Mouse (Mus musculus) neural tube, embryonic 13.5 days (tissue): ENCODE measurements around the gene Filip1. TPM values are rescaled to one million over a fixed set of nuclear protein-coding genes. Genes with fewer than 3 reads are reported as not detected.

ENCODE experiments used
- ATAC-seq: fragments of 200-750 bp; cut with Nextera tagmentation; 2 replicates; pipeline ENCODE4 v1.8.0; 2017; ENCODE audit warnings: low read depth, mild to moderate bottlenecking, moderate TSS enrichment, moderate library complexity
- H3K27ac ChIP-seq: fragments of 300-500 bp; sonication (generic); replicated peaks from 2 replicates; pipeline ENCODE4 v1.5.1; 2015; ENCODE audit warnings: moderate library complexity, mild to moderate bottlenecking, inconsistent platforms
- H3K27me3 ChIP-seq: fragments of 300-500 bp; sonication (generic); 2 replicates; pipeline ENCODE4 v1.6.1; 2015; ENCODE audit warnings: mild to moderate bottlenecking, inconsistent platforms
- H3K36me3 ChIP-seq: fragments of 300-500 bp; sonication (generic); 2 replicates; pipeline ENCODE4 v1.6.1; 2015; ENCODE audit warnings: mild to moderate bottlenecking, inconsistent platforms
- H3K4me1 ChIP-seq: fragments of 300-500 bp; sonication (generic); replicated peaks from 2 replicates; pipeline ENCODE4 v1.6.1; 2015; ENCODE audit warnings: inconsistent platforms
- H3K4me2 ChIP-seq: fragments of 300-500 bp; sonication (generic); 2 replicates; pipeline ENCODE4 v1.6.1; 2015; ENCODE audit warnings: inconsistent platforms, mild to moderate bottlenecking, moderate library complexity
- H3K4me3 ChIP-seq: fragments of 300-500 bp; sonication (generic); 2 replicates; pipeline ENCODE4 v1.5.1; 2015; ENCODE audit warnings: mild to moderate bottlenecking, inconsistent platforms
- H3K9ac ChIP-seq: fragments of 300-500 bp; sonication (generic); 2 replicates; pipeline ENCODE4 v1.6.1; 2015; ENCODE audit warnings: moderate library complexity, mild to moderate bottlenecking, inconsistent platforms
- H3K9me3 ChIP-seq: fragments of 300-500 bp; sonication (generic); 2 replicates; pipeline ENCODE4 v1.6.1; 2016; ENCODE audit warnings: inconsistent platforms
- WGBS: fragments of 180-500 bp; shearing (Covaris S2); methylation state at CpG from one replicate; pipeline ENCODE4 v1.1.7; 2015; 5-methylcytosine and 5-hydroxymethylcytosine counted together
- polyA plus RNA-seq: library from polyadenylated mRNA; unstranded; fragments of >200 nt; fragmentation: Nextera tagmentation; extraction: Ambion mirVana; gene quantifications from 2 replicates; pipeline ENCODE4 v1.2.1, GENCODE M21; 2015

Filip1 gene
- polyA plus RNA-seq, 1 experiment from 2014 or later = 2.4 TPM

DNA sequence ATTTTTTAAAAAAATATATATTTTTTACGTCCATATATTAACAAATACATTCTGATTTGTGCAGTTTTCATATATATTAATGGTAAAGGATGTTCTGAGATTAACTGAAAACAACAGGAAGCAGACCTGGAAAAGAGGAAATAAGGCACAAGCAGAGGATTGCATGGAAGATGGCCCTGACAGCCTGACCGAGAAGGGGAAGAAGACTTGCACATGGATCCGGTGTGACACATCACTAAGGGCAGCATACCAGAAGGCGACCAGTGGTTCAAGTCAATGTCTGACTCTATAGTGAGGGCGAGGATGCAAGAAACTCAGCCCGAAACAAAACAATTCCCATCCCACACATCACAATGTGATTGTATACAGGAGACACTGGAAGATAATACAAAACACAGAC lies 52.2 kb downstream of the Filip1 start:
- no peak for ATAC-seq
- Histone ChIP-seq H3K9me3 (no peaks in the 10 kb centered on the region), H3K27me3 (no peaks in the 10 kb centered on the region), H3K9ac (no peak overlapping the region), H3K27ac (no peak overlapping the region), H3K36me3 (no peaks in the 10 kb centered on the region), H3K4me1 (0 out of 2 replicates have a peak, but pooled peaks cover 4% of the 10 kb centered on the region), H3K4me2 (no peak overlapping the region), H3K4me3 (no peak overlapping the region)
- 94% methylated on average over 6 of the region's 6 CpGs for WGBS

DNA sequence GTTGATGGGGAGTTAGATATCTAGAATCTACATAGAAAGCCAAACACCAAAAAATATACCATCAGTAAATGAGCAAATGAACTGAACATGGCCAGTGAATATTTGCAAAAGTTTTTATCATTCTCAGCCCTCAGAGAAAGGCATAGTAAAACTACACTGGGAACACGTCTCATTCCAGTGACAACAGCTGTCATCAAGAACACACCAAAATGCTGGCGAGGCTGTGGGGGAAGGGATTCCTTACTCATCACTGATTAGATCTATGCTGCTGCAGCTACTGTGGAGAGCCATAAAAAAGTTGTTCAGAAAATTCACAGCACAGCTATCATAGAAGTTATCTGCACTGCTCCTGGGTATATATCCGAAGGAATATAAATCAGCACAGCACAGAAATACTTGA lies 54.3 kb downstream of the Filip1 start:
- H3K4me1 ChIP-seq = 0 out of 2 replicates have a peak, but pooled peaks cover 4% of the 10 kb centered on the region
- WGBS = 77% methylated on average over 3 of the region's 3 CpGs
- no peak overlapping the region for H3K9ac ChIP-seq
- no peak for ATAC-seq
- no peaks in the 10 kb centered on the region for H3K9me3 ChIP-seq
- no peak overlapping the region for H3K4me3 ChIP-seq
- H3K27ac ChIP-seq = no peak overlapping the region
- no peak overlapping the region for H3K4me2 ChIP-seq
- H3K36me3 ChIP-seq = no peaks in the 10 kb centered on the region
- H3K27me3 ChIP-seq = no peaks in the 10 kb centered on the region

DNA sequence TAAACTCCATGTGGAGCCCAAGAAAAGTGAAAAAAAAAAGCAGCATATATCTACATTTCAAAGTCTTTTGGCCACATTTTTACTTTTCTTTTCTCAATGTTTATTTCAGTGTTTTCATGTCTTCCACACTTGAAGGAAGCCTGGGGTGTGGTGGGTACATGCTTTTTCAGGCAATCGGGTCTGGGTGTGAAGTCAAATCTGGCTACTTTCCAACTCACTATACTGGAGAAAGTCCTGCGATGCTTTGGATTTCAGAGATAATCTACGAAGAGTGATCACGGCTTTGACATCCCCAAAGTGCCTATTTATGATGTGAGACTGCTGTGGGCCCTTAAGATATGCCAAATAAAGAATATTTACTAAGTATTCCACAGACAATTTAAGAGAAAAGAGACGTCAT lies 57.7 kb downstream of the Filip1 start:
- no peak overlapping the region for H3K4me3 ChIP-seq
- H3K36me3 ChIP-seq = no peaks in the 10 kb centered on the region
- no peaks in the 10 kb centered on the region for H3K4me1 ChIP-seq
- H3K9me3 ChIP-seq = no peaks in the 10 kb centered on the region
- 81% methylated on average over 5 of the region's 5 CpGs for WGBS
- no peak overlapping the region for H3K27ac ChIP-seq
- ATAC-seq = no peak
- H3K27me3 ChIP-seq = no peaks in the 10 kb centered on the region
- H3K9ac ChIP-seq = no peak overlapping the region
- H3K4me2 ChIP-seq = no peak overlapping the region

DNA sequence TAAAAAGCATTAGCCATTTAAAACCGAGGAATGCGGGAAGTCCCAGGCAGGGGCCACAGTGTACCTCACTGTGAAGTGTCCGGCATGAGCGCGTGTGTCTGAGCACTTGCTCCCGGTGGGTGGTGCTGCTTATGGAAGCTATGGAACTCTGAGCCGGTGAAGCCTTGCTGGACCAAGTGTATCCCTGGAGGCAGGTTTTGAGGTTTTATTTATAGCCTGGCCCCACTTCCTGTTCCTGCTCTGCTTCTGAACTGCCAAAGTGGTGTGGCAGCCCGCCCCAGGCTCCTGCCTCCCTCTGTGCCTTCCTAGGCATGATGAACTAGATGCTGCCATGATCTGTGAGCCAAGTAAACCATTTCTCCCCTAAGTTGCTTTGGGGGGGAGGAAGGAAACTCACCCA lies 60.7 kb downstream of the Filip1 start:
- 70% methylated on average over 8 of the region's 8 CpGs for WGBS
- H3K27me3 ChIP-seq = no peaks in the 10 kb centered on the region
- no peaks in the 10 kb centered on the region for H3K4me1 ChIP-seq
- H3K9me3 ChIP-seq = no peaks in the 10 kb centered on the region
- H3K9ac ChIP-seq = no peak overlapping the region
- no peak overlapping the region for H3K4me3 ChIP-seq
- H3K27ac ChIP-seq = no peak overlapping the region
- no peaks in the 10 kb centered on the region for H3K36me3 ChIP-seq
- no peak for ATAC-seq
- no peak overlapping the region for H3K4me2 ChIP-seq

DNA sequence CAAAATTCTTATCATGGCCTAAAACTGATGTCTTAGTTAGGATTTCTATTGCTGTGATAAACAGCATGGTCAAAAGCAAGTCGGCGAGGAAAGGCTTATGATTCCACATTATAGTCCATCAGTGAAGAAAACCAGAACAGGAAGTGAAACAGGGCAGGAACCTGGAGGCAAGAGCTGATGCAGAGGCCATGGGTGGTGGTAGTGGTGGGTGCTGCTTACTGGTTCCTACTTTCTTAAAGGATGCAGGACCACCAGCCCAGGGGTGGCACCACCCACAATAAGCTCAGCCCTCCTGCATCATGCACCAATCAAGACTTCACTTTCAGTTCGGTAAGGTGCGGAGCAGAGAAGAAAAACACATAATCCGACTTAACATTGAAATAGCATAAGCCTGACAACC lies 61.3 kb downstream of the Filip1 start:
- no peak for ATAC-seq
- 88% methylated on average over 5 of the region's 5 CpGs for WGBS
- H3K36me3 ChIP-seq = no peaks in the 10 kb centered on the region

DNA sequence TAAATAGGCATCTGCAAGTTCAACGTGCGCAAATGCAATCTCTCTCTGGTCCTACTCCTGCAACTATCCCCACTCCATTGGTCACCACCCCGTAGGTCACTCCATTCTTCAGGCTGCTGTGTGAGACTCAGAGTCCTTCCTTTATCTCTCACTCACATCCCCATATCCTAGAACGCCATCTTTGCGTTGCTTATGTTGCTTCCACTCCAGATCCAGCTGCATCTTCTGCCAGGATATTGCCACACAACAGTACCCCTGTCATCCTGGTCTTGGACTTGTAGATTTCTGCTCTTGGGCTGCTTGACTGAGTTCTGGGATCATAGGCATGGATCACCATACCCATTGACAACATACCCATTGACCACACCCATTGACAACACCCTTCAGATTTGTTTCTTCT lies 62.0 kb downstream of the Filip1 start:
- no peak overlapping the region for H3K4me3 ChIP-seq
- 91% methylated on average over 5 of the region's 5 CpGs for WGBS
- H3K27me3 ChIP-seq = no peaks in the 10 kb centered on the region
- no peak overlapping the region for H3K27ac ChIP-seq
- H3K4me1 ChIP-seq = no peaks in the 10 kb centered on the region
- H3K36me3 ChIP-seq = no peaks in the 10 kb centered on the region
- ATAC-seq = no peak
- H3K9me3 ChIP-seq = no peaks in the 10 kb centered on the region
- H3K4me2 ChIP-seq = no peak overlapping the region
- no peak overlapping the region for H3K9ac ChIP-seq

More for the DNA sequence above, 61.3 kb downstream of the Filip1 start:
- Histone ChIP-seq H3K9ac (no peak overlapping the region), H3K4me3 (no peak overlapping the region), H3K9me3 (no peaks in the 10 kb centered on the region), H3K27ac (no peak overlapping the region), H3K4me1 (no peaks in the 10 kb centered on the region), H3K4me2 (no peak overlapping the region), H3K27me3 (no peaks in the 10 kb centered on the region)

DNA sequence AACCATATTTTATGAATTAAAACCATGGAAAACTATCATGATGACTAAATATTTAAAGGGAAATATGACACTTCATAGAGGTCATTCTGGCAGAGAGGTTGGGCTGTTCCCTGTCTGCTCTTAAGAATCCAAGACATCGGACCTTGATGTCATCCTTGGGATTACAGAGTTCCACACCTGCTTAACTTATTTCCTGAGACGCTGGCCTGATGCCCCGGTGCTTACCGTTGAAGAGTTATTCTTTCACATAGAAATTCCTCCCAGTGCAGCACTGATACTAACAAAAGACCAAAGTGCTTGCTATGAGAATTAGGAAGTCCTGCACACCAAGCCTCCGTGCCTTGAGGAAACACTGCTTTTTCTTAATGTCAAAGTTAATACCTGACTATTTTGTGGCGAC lies 62.6 kb downstream of the Filip1 start:
- H3K9me3 ChIP-seq = no peaks in the 10 kb centered on the region
- 81% methylated on average over 6 of the region's 6 CpGs for WGBS
- no peaks in the 10 kb centered on the region for H3K4me1 ChIP-seq
- H3K4me2 ChIP-seq = no peak overlapping the region
- no peak for ATAC-seq
- H3K27ac ChIP-seq = no peak overlapping the region
- no peak overlapping the region for H3K4me3 ChIP-seq
- H3K9ac ChIP-seq = no peak overlapping the region
- H3K27me3 ChIP-seq = no peaks in the 10 kb centered on the region
- no peaks in the 10 kb centered on the region for H3K36me3 ChIP-seq

DNA sequence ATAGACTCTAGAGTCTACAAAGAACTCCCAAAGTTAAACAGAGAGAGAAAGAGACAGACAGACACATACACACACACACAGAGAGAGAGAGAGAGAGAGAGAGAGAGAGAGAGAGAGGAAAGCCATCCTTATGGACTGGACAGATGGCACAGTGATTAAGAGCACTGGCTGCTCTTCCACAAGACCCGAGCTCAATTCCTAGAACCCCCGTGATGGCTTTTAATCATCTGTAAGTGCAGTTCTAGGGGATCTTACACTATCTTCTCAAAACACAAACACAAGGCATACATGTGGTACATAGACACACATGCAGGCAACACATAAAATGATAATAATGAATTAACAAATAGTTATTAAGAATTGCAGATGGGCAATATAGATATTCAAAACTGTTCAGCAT lies 64.3 kb downstream of the Filip1 start:
- Histone ChIP-seq H3K4me1 (no peaks in the 10 kb centered on the region), H3K9ac (no peak overlapping the region), H3K4me2 (no peak overlapping the region), H3K27ac (no peak overlapping the region), H3K9me3 (no peaks in the 10 kb centered on the region), H3K27me3 (no peaks in the 10 kb centered on the region), H3K4me3 (no peak overlapping the region), H3K36me3 (no peaks in the 10 kb centered on the region)
- WGBS = 50% methylated on average over 2 of the region's 2 CpGs
- no peak for ATAC-seq

DNA sequence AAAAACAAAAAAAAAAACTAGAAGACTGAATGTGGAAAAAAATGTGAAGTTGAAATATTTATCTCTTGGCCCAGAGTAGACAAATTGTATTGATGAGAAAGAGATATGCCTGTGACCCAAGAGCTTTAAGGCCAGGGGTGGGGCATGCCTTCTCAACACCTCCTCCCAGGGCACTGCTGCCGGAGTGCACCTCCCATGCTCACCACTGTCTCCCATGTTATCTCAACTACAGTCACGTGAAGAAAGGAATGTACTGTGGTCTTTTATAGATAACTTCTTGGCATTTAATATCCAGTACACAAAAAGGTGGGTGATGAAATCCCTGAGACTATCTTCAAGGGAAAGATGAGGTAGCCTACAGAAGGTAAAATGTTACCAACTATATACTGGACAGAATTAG lies 64.7 kb downstream of the Filip1 start:
- no peak overlapping the region for H3K4me3 ChIP-seq
- ATAC-seq = no peak

DNA sequence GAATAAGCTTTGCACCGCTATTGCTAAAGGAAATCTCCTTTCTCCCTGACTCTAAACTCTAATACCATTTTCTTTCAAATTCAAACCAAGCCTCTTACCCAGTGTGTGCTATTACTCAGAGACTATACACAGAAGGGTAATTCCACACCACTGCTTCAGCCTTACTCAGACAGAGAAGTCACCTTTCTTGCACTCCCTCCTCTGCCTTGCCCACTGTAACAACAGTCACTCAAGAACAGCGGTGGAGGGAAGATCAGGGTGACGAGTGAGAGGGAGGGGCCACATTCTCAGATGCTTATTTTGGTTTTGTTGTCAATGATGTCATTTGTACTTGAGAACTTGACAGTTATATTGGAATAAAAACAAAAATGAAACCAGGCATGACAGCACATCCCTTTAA lies 65.2 kb downstream of the Filip1 start:
- no peak overlapping the region for H3K9ac ChIP-seq
- no peak overlapping the region for H3K27ac ChIP-seq
- no peaks in the 10 kb centered on the region for H3K9me3 ChIP-seq
- no peaks in the 10 kb centered on the region for H3K4me1 ChIP-seq
- 79% methylated on average over 3 of the region's 3 CpGs for WGBS
- no peaks in the 10 kb centered on the region for H3K36me3 ChIP-seq
- ATAC-seq = no peak
- no peaks in the 10 kb centered on the region for H3K27me3 ChIP-seq
- H3K4me2 ChIP-seq = no peak overlapping the region
- H3K4me3 ChIP-seq = no peak overlapping the region

More for the DNA sequence above, 64.7 kb downstream of the Filip1 start:
- no peak overlapping the region for H3K27ac ChIP-seq
- 81% methylated on average over 2 of the region's 2 CpGs for WGBS
- H3K27me3 ChIP-seq = no peaks in the 10 kb centered on the region
- no peaks in the 10 kb centered on the region for H3K36me3 ChIP-seq
- no peaks in the 10 kb centered on the region for H3K4me1 ChIP-seq
- no peaks in the 10 kb centered on the region for H3K9me3 ChIP-seq
- H3K9ac ChIP-seq = no peak overlapping the region
- no peak overlapping the region for H3K4me2 ChIP-seq

DNA sequence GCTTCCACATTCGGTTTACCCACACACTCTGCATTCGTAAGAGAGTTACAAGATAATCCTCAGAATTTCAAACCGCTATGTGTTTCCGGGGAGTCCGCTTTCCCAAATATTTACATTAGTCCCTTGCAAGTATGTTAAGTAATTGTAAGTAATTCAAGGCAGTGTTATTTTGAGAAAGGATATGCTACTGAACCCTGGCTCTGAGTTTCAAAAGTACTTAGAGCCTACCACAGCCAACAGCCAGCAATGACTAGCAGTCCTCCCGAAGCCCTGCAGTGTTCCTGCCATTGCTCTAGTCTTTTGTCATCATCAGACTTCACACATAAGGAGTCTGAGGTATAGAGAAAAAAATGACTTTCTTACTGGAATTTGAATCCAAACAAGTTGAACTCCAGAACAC lies 67.8 kb downstream of the Filip1 start:
- WGBS = 85% methylated on average over 6 of the region's 6 CpGs
- Histone ChIP-seq H3K4me3 (no peak overlapping the region), H3K27me3 (no peaks in the 10 kb centered on the region), H3K36me3 (no peaks in the 10 kb centered on the region), H3K9ac (no peak overlapping the region), H3K4me1 (no peaks in the 10 kb centered on the region), H3K27ac (no peak overlapping the region), H3K4me2 (no peak overlapping the region), H3K9me3 (no peaks in the 10 kb centered on the region)
- no peak for ATAC-seq

DNA sequence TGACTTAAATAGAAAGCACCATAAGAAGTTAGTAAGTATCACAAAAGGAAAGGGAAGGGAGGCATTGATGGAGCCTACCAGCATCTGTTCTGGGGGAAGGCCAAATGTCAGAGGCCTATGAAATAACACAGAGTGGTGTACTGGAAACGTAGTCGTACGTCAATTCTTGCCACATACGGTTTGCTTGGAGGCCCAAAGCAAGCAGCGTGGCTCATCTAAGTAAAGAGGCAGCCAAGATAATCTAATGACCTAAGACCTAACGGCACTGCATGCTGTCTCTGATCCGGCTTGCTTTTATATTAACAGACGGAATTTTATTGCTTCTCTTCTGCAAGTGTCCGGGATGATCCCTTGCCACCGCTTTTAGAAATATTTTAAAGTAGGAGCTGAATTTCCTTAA lies 68.7 kb downstream of the Filip1 start:
- H3K9me3 ChIP-seq = no peaks in the 10 kb centered on the region
- no peak overlapping the region for H3K4me3 ChIP-seq
- ATAC-seq = no peak
- no peak overlapping the region for H3K4me2 ChIP-seq
- H3K36me3 ChIP-seq = no peaks in the 10 kb centered on the region
- H3K27ac ChIP-seq = no peak overlapping the region
- no peaks in the 10 kb centered on the region for H3K4me1 ChIP-seq
- H3K27me3 ChIP-seq = no peaks in the 10 kb centered on the region
- 57% methylated on average over 10 of the region's 10 CpGs for WGBS
- no peak overlapping the region for H3K9ac ChIP-seq

DNA sequence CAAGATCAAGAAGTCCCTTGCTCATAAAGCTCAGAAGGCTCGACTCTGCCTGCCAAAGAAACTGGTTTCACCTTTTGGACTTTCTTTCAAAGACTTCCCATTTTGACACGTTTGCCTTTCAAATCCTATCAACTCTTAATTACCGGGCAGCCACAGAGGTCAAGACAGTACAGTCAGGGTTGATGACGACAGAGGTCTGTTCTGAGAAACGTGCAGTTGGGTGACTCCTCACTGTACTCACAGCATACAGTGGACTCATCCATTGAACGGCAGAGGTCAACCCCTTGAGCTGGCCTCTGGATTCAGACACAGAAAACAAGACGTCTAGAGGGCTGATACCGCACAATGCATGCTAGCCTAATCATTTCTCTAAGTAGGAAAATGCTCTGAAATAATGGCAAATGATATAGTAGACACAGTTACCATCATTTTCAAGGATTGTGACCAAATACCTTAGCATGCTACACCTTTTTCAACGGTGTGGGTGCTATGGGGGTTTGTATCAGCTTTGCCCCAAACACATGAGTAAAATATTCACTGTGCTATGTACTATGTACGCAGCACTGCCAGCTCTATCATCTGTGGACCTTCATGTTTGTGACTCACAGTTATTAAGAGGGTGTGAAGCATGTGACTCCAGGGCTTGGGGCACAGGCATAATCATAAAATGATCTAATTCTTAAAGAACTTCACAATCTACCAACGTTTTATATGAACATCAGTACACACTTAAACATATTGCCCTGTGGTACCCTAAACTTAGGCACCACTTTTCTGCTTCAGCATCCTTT lies 74.0 kb downstream of the Filip1 start:
- ATAC-seq = no peak
- H3K4me3 ChIP-seq = no peak overlapping the region
- H3K36me3 ChIP-seq = no peaks in the 10 kb centered on the region
- H3K27ac ChIP-seq = no peak overlapping the region
- WGBS = 78% methylated on average over 11 of the region's 11 CpGs
- H3K4me2 ChIP-seq = no peak overlapping the region
- no peaks in the 10 kb centered on the region for H3K9me3 ChIP-seq
- H3K4me1 ChIP-seq = no peaks in the 10 kb centered on the region
- H3K9ac ChIP-seq = no peak overlapping the region
- H3K27me3 ChIP-seq = no peaks in the 10 kb centered on the region
